Mouse (Mus musculus): ENCODE measurements around the gene Ckmt1. TPM values are rescaled to one million over a fixed set of nuclear protein-coding genes. Genes with fewer than 3 reads are reported as not detected.

The Ckmt1 gene
- polyA plus RNA-seq, 1 experiment from 2014 or later: 1,240 TPM

DNA sequence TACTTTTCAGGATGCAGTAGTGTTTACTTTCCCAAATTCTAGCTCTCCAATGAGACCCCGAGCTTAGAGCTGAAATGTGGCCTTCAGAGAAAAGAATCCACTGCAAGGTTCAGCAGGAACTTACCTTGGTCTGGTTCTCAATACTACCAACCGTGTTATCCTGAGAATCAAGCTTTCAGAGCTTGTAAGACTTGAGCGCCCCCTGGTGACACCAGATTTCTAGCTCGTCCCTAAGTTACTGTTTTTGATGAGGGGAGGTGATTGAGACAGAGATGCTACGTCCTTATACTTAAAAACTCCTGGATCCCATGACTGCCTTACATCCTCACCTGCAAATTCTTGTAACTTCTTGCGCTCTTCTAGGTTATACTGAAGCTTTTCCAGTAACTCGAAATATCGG is 39.1 kb downstream of the Ckmt1 start:
- 13% methylated on average over 8 of the region's 8 CpGs for WGBS
- H3K4me2 ChIP-seq (replicated peaks; ENCODE audit: low read depth): no peak overlapping the region
- H3K9me3 ChIP-seq (ENCODE audit: control insufficient read depth): no peaks in the 10 kb centered on the region
- ATAC-seq: no peak
- no peaks in the 10 kb centered on the region for H3K4me1 ChIP-seq (replicated peaks; ENCODE audit: control insufficient read depth, insufficient read depth, low read length)
- no peaks in the 10 kb centered on the region for H3K27me3 ChIP-seq (replicated peaks; ENCODE audit: control insufficient read depth, insufficient read depth, low read length)
- no peak overlapping the region for H3K9ac ChIP-seq (ENCODE audit: low read depth, low read length)
- H3K27ac ChIP-seq (ENCODE audit: low read depth, low read length): no peak overlapping the region
- H3K4me3 ChIP-seq (ENCODE audit: low read depth, low read length): no peak overlapping the region
- peak; percentile 90 for TF ChIP-seq CTCF (IDR thresholded peaks at IDR 0.05; ENCODE audit: low read depth)
- no peaks in the 10 kb centered on the region for H3K36me3 ChIP-seq (ENCODE audit: control insufficient read depth, insufficient read depth)

DNA sequence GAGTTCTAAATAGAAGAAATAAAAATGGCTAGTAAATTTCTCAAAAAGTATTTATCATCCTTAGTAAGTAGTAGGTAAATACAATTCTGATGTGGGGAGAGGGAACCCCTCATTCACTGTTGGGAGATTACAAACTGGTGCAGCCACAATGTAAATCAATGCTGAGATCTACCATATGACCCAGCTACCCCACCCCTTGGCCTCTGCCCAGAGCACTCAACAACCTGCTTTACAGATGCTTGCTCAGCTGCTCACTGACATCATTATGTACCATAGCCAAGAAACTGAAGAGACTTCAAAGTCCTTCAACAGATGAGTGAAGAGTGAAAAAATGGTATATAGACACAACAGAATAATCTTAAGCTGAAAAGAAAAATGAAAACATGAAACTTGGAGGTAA is 45.8 kb downstream of the Ckmt1 start:
- H3K27me3 ChIP-seq (replicated peaks; ENCODE audit: control insufficient read depth, insufficient read depth, low read length): no peaks in the 10 kb centered on the region
- no peak overlapping the region for H3K27ac ChIP-seq (ENCODE audit: low read depth, low read length)

DNA sequence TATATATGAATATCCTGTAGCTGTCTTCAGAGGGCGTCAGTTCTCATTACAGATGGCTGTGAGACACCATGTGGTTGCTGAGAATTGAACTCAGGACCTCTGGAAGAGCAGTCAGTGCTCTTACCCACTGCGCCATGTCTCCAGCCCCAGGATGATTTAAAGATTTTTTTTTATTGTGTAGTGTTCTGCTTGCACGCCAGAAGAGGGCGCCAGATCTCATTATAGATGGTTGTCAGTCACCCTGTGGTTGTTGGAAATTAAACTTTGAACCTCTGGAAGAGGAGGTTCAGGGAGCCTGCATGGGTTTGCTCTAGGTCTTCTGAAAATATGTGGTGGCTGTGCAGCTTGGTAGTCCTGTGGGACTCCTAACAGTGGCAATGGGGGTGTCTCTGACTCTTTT is 50.6 kb downstream of the Ckmt1 start:
- TF ChIP-seq CTCF (IDR thresholded peaks at IDR 0.05; ENCODE audit: low read depth): peak; percentile 76
- Histone ChIP-seq H3K27me3 (replicated peaks; ENCODE audit: control insufficient read depth, insufficient read depth, low read length) (no peaks in the 10 kb centered on the region), H3K9ac (ENCODE audit: low read depth, low read length) (no peak overlapping the region), H3K9me3 (ENCODE audit: control insufficient read depth) (no peaks in the 10 kb centered on the region), H3K4me3 (ENCODE audit: low read depth, low read length) (no peak overlapping the region), H3K36me3 (ENCODE audit: control insufficient read depth, insufficient read depth) (no peaks in the 10 kb centered on the region), H3K4me2 (replicated peaks; ENCODE audit: low read depth) (no peak overlapping the region), H3K4me1 (replicated peaks; ENCODE audit: control insufficient read depth, insufficient read depth, low read length) (no peaks in the 10 kb centered on the region), H3K27ac (ENCODE audit: low read depth, low read length) (no peak overlapping the region)
- peak; percentile 42; the same call in 1 of the 2 replicates for ATAC-seq
- 34% methylated on average over 4 of the region's 4 CpGs for WGBS

More for the DNA sequence above, 45.8 kb downstream of the Ckmt1 start:
- Histone ChIP-seq H3K9ac (ENCODE audit: low read depth, low read length) (no peak overlapping the region), H3K4me2 (replicated peaks; ENCODE audit: low read depth) (no peak overlapping the region), H3K4me3 (ENCODE audit: low read depth, low read length) (no peak overlapping the region), H3K4me1 (replicated peaks; ENCODE audit: control insufficient read depth, insufficient read depth, low read length) (no peaks in the 10 kb centered on the region), H3K9me3 (ENCODE audit: control insufficient read depth) (no peaks in the 10 kb centered on the region), H3K36me3 (ENCODE audit: control insufficient read depth, insufficient read depth) (no peaks in the 10 kb centered on the region)
- no peak for ATAC-seq
- no peak for TF ChIP-seq CTCF (IDR thresholded peaks at IDR 0.05; ENCODE audit: low read depth)

DNA sequence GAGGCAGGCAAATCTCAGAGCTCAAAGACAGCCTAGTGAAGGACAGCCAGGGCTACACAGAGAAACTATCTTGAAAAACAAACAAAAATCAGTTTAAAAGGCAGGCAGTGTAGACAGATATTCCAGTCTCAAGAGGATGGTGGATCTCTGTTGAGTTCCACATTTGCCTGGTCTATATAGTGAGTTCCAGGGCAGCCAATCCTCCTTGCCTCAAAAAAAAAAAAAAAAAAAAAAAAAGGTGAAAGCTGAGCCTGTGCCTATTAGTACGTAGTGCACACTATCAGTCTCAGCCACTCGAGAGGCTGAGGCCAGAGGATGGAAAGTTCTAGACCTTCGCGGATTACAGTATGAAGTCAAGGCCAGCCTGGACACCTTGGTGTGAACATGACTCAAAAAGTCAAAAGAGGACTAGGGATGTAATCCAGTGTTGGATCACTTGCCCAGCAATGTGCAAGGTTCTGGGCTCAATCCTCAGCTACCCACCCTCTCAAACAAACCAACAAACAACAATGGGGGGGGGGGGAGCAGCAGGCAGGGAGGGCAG is 55.4 kb downstream of the Ckmt1 start:
- Histone ChIP-seq H3K27me3 (replicated peaks; ENCODE audit: control insufficient read depth, insufficient read depth, low read length) (no peaks in the 10 kb centered on the region), H3K4me1 (replicated peaks; ENCODE audit: control insufficient read depth, insufficient read depth, low read length) (no peaks in the 10 kb centered on the region), H3K27ac (ENCODE audit: low read depth, low read length) (peak overlapping the region; percentile 96), H3K9me3 (ENCODE audit: control insufficient read depth) (no peaks in the 10 kb centered on the region), H3K4me2 (replicated peaks; ENCODE audit: low read depth) (peak overlapping the region; percentile 70), H3K9ac (ENCODE audit: low read depth, low read length) (peak overlapping the region; percentile 98), H3K36me3 (ENCODE audit: control insufficient read depth, insufficient read depth) (peaks cover 4% of the 10 kb centered on the region; the same call in 1 of the 2 replicates), H3K4me3 (ENCODE audit: low read depth, low read length) (peak overlapping the region; percentile 99)
- no peak for TF ChIP-seq CTCF (IDR thresholded peaks at IDR 0.05; ENCODE audit: low read depth)
- no peak for ATAC-seq
- WGBS: 3% methylated on average over 4 of the region's 4 CpGs

Other genes starting within 250 kb of the Ckmt1 start
- gene Tgm7, start 247.9 kb upstream of the Ckmt1 start, polyA plus RNA-seq (2015; fragmentation: Nextera tagmentation; extraction: Ambion mirVana): not detected in 2 replicates
- gene Adal, start 217.3 kb upstream of the Ckmt1 start, polyA plus RNA-seq (2015; fragmentation: Nextera tagmentation; extraction: Ambion mirVana): 7.1 and 8.2 TPM in 2 replicates
- 14.3 and 14.8 TPM in 2 replicates for gene Lcmt2, start 217.1 kb upstream of the Ckmt1 start, polyA plus RNA-seq (2015; fragmentation: Nextera tagmentation; extraction: Ambion mirVana)
- 12.3 and 14.4 TPM in 2 replicates for gene Tubgcp4, start 187.1 kb upstream of the Ckmt1 start, polyA plus RNA-seq (2015; fragmentation: Nextera tagmentation; extraction: Ambion mirVana)
- 6.0 and 7.1 TPM in 2 replicates for gene Zscan29, start 186.6 kb upstream of the Ckmt1 start, polyA plus RNA-seq (2015; fragmentation: Nextera tagmentation; extraction: Ambion mirVana)
- gene Trp53bp1, start 86.3 kb upstream of the Ckmt1 start, polyA plus RNA-seq (2015; fragmentation: Nextera tagmentation; extraction: Ambion mirVana): 5.8 and 6.6 TPM in 2 replicates
- 1.0 and 1.3 TPM in 2 replicates for gene Map1a, start 68.1 kb upstream of the Ckmt1 start, polyA plus RNA-seq (2015; fragmentation: Nextera tagmentation; extraction: Ambion mirVana)
- 19.2 and 25.0 TPM in 2 replicates for gene Ppip5k1, start 2.3 kb upstream of the Ckmt1 start, polyA plus RNA-seq (2015; fragmentation: Nextera tagmentation; extraction: Ambion mirVana)
- gene Strc, start 29.5 kb downstream of the Ckmt1 start, polyA plus RNA-seq (2015; fragmentation: Nextera tagmentation; extraction: Ambion mirVana): 0.01 and 0.05 TPM in 2 replicates
- gene Pdia3, start 56.1 kb downstream of the Ckmt1 start, polyA plus RNA-seq (2015; fragmentation: Nextera tagmentation; extraction: Ambion mirVana): 325 and 353 TPM in 2 replicates
- gene Catsper2, start 56.1 kb downstream of the Ckmt1 start, polyA plus RNA-seq (2015; fragmentation: Nextera tagmentation; extraction: Ambion mirVana): 1.3 and 1.6 TPM in 2 replicates
- gene Ell3, start 86.6 kb downstream of the Ckmt1 start, polyA plus RNA-seq (2015; fragmentation: Nextera tagmentation; extraction: Ambion mirVana): 1.9 and 2.6 TPM in 2 replicates
- gene Serf2, start 91.5 kb downstream of the Ckmt1 start, polyA plus RNA-seq (2015; fragmentation: Nextera tagmentation; extraction: Ambion mirVana): 608 and 648 TPM in 2 replicates
- gene Hypk, start 95.6 kb downstream of the Ckmt1 start, polyA plus RNA-seq (2015; fragmentation: Nextera tagmentation; extraction: Ambion mirVana): 61.6 and 65.1 TPM in 2 replicates
- gene Serinc4, start 99.1 kb downstream of the Ckmt1 start, polyA plus RNA-seq (2015; fragmentation: Nextera tagmentation; extraction: Ambion mirVana): 0.05 TPM in 1 of 2 replicates, not detected in the other
- gene Mfap1b, start 116.4 kb downstream of the Ckmt1 start, polyA plus RNA-seq (2015; fragmentation: Nextera tagmentation; extraction: Ambion mirVana): 25.5 and 26.7 TPM in 2 replicates
- 10.1 and 11.8 TPM in 2 replicates for gene Mfap1a, start 149.0 kb downstream of the Ckmt1 start, polyA plus RNA-seq (2015; fragmentation: Nextera tagmentation; extraction: Ambion mirVana)
- gene Wdr76, start 149.0 kb downstream of the Ckmt1 start, polyA plus RNA-seq (2015; fragmentation: Nextera tagmentation; extraction: Ambion mirVana): 3.5 and 3.6 TPM in 2 replicates

Data from intestine, postnatal 0 days (tissue).